Mouse (Mus musculus) adrenal gland (tissue): ENCODE measurements around the gene Crocc.

Experiments
- intact Hi-C: fragments of 180-260 bp; cut with DNase I; formaldehyde crosslinking; loops from one replicate; pipeline ENCODE4 v1.15.1; 2025

Crocc gene

DNA sequence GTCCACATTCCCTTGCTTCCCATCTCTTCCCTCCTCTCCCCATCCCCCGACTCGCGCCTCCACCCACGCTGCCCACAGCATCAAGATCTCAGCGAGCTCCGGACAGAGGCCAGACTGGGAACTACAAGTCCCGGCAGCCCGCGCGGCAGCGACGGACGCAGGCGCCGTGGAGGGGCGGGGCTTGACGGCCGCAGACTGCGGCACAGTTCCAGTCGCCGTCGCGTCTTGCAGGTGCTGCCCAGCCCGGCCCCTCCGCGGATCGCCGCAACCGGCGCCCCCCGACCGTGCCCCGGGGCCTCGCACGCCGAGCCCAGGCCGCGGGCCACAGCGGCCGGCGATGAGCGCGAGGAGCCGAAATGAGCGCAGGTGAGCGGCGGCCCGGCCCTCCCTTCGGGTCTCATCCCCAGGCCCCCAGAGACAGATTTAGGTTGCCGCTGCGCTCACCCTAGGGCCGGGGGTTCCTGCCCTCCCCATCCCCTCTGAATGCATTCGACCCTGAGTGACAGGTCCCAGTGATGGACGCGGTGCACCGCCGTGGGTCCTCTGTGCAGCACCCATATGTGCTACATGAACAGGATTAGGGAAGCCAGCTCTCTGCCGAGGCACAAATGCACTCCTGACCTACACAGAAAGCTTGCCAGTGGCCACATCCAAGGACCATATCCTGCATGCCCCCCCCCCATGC lies 73.5 kb downstream of the Crocc start, which contains the start of gene Atp13a2:
Atp13a2 (plus strand) TSS at position 163 of the 685 bp plus-strand sequence.
- intact Hi-C loops = no loop called here

DNA sequence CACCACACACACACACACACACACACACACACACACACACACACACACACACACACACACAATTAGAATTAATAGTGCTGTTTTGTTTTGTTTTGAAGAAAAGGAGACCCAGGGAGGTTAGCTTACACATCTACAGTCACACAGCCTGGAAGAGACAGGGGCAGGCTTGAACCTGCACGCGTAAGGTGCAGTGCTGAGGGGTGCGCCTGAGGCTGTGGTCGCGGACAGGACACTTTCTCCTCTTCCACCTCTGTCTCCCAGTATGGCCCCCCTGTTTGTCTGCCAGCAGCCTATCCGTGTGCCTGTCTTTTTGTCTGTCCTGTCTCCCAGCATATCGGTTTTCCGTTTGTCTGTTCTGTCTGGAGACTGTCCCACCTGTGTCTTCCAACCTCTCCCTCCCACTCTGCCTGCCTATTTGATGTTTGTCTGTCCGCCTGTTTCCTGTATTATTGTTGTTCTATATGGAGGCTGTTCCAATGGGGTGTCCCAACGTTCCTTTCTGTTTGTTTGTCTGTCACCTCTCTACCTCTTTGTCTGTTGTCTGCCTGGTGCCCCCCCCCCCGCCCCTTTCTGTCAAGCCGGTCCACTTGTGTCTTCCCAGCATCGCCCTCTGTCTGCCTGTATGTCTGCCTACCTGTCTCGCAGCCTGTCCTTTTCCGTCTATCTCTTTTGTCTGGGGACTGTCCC lies 74.2 kb downstream of the Crocc start:
- intact Hi-C loops = no loop called here

DNA sequence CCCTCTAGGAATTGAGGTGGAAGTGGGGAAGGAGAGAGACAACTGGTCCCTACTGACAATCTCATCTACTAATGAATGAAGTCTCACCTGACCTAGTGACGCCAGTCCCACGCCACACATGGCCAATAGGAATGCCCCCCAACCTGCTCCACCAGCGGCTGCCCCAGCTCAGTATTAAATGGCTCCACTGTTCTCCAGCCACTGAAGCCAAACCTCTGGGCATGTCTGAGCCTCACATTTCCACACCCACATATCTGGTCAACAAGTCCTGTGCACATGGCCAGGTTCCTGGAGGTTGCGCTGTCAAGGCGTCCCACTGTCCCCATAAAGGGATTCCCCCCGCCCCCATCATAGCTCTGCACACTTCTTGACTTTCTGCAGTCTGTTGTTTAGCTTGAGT lies 75.8 kb downstream of the Crocc start:
- intact Hi-C loops = loop anchor here (5.0 kb wide), 1 partner anchor 48 kb away; no protein-coding TSS in a partner anchor

DNA sequence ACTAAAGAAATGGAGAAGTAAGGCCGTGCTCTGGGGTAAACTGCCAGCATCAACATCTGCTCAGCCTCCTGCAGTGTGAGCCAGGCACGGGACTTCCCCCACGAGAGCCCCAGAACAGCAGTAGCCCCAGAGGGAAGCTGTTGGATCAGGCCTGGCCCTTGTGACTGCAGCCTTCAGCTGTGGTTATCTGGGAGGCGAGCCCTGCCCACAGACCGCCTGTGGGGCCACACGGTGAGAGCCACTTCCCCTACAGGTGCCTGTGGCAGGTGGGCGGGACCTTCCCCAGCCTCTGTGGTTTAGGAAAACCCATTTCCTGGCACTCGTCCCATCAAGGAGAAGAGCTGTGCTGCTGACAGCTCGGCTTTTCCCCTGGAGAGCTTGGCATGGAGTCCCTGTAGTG lies 76.9 kb downstream of the Crocc start:
- intact Hi-C loops = loop anchor here (5.0 kb wide), 1 partner anchor 49 kb away; no protein-coding TSS in a partner anchor

DNA sequence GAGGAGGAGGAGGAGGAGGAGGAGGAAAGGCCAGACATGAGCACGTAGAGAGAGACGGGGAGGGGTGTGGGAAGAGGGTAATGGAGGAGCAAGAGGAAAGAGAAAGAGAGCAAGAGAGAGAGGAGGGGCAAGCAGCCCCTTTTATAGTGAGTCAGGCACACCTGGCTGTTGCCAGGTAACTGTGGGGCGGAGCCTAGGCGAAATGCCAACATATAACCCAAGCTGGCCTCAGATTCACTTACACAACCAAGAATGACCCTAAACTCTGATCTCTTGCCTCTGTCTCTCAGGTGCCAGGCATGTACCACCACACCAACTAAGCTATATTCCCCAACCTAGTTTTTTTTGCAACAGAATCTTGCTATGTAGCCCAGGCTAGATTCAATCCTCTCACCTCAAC lies 77.5 kb downstream of the Crocc start:
- intact Hi-C loops = loop anchor here (5.0 kb wide), 1 partner anchor 49 kb away; no protein-coding TSS in a partner anchor

DNA sequence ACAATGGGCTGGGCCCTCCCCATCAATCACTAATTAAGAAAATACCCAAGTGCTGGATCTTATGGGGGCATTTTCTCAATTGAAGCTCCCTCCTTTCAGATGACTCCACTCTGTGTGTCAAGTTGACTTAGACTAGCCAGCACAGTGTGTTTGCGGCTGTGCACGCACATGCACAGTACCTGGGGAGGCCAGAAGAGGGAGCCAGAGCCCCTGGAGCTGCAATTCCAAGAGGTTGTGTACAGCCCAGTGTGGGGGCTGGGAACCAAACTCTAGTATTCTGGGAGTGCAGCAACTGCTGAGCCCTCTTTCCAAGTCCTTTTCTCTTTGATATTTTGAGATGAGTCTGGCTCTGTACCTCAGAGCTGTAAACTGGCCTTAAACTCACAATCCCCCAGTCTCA lies 78.7 kb downstream of the Crocc start:
- intact Hi-C loops = loop anchor here (5.0 kb wide), 1 partner anchor 51 kb away; no protein-coding TSS in a partner anchor

DNA sequence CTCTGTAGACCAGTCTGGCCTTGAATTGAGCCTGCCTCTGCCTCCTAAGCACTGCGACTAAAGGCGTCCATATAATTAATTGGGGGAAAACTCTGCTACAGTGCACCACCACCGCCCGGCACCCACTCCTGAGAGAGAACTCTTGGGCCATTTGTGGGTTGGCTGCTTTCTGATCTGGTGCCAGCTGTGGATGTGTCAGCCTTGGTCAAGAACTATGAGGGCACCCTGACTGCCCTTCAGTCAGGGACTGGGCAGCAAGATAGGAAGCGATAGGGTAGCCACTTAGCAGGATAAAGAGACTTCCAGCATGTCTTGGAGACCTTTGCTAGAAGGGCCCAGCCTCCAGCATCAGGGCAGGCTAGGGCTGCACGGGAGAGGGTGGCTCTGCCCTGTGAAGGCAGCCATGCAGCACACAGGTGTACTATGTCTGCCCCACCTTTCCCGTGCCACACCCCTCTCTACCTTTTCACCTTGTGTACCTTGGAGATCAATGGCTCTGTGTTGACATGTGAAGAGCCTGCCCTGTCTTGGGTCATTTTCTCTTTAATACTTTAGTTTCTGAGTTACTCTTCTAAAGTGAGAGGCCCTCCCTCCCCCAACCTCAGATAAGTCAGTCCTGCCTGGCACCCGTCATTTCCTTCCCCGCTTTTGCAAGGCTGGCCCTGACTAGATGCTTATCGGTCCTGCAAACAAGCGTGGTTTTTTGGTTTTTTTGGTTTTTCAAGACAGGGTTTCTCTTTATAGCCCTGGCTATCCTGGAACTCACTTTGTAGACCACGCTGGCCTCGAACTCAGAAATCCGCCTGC lies 82.3 kb downstream of the Crocc start:
- intact Hi-C loops = no loop called here

DNA sequence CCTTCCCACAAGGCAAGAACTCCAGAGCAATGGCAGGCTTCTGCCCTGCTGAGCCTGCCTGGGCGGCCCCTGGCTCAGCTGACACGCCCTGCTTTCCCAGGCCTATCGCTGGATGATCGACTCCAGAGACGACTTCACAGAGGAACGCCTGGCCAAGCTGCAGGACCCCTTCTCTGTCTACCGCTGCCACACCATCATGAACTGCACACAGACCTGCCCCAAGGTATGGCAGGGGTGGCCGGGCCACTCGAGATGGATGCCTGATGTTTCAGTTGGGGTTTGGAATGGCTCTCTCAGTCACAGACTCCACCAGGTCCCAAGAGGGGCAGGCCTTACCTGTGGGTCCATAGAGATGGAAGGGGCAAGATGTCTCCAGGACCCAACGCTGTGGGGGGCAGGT lies 83.1 kb downstream of the Crocc start:
- intact Hi-C loops = no loop called here

DNA sequence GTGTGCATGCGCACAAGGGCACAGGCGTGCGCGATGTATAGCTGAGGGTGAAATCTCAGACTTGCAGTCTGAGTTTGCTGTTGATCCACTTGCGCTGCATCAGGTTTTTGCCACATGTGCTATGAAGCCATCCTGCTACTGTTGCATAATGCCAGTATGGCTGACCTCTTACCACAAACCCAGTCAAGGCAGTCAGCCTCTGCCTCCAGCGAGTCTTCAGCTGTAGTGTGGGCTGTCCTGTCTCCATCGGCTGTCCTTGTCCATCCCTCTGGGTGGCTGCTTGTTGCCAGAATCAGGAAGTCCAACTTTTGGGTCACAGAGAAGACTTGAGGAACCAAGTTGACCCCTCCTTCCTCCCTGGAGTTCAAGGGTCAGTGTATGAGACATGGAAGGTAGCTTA lies 85.0 kb downstream of the Crocc start:
- intact Hi-C loops = no loop called here

DNA sequence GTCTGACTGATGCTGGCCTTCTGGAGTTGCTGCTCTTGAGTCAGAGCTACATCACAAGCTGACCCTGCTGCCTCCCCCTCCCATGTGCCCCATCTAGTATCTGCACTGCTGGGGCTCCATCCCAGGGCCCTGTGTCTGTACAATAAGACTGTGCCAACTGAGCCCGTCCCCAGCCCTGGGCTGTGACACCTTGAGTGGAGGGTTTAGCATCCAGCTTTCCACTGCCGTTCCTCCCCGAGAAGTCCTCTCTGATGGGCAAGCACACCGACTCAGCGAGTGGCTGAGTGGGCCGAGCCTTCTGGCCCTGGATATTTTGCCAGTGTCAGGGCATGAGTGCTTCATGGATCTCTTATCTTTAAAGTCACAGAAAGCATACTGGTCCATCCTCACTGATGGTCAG lies 85.9 kb downstream of the Crocc start:
- intact Hi-C loops = no loop called here

DNA sequence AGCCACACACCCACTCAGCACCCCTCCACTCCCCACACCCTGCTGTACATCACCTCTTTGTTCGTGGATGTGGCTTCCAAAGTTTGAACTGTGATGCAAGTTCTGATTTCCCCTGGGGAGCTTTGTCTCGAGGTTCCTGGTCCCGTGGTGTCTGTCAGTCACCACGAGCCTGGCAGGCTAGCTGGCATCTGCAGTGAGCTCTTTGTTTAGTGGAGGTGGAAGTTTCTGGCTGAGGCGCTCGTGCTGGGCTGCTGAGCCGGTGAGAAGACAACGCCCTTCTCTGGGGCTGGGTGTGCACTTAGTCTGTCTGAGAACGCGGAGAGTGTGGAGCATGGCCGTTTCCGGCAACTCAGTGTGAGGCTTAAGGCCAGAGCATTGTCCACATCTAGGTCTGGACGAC lies 88.7 kb downstream of the Crocc start:
- intact Hi-C loops = no loop called here

DNA sequence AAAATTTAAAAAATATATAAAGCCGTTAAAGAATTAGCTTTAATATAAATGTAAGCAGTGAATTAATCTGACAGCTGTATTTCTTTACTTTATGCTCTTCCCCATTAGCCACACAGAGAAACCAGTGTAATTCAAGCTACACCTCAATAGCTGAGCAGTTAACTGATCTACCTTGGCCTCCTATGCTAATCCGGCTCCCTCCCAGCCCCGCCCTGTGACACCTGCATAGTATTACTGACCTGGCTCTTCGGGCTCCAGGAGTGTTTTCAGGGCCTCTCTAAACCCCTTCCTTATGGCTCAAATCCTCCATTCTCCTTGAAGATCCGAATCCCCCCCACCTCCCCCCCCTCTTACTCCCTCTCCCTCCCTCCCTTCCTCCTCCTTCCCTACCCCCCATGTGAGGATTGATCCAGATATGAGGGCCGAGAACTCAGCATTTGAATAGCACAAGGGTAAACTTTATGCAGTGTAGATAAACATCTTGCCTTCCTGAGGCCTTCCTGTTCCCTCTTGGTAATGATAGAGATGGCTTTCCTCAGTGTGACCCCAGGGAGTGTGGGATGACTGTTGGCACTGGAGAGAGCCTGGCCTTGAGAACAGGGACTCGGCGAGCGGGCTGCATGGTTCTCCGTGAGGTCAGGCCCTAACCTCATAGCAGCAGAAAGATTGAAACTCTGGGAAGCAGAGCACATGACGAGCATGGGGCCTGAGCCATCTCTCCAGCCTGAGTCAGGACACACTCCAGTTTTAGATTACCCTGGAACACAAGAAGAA lies 92.8 kb downstream of the Crocc start:
- intact Hi-C loops = no loop called here
